Mouse (Mus musculus) liver, postnatal 0 days (tissue): ENCODE measurements around the gene Sdf2l1.

Source experiments
- CTCF ChIP-seq: sonication (generic); IDR thresholded peaks from 2 replicates; pipeline ENCODE4 v1.5.1; 2016; ENCODE audit warnings: antibody characterized with exemption, low read depth
- EP300 ChIP-seq: IDR thresholded peaks from 2 replicates; pipeline ENCODE4 v1.6.1; 2016; ENCODE audit warnings: antibody characterized with exemption, low read depth, mild to moderate bottlenecking

DNA sequence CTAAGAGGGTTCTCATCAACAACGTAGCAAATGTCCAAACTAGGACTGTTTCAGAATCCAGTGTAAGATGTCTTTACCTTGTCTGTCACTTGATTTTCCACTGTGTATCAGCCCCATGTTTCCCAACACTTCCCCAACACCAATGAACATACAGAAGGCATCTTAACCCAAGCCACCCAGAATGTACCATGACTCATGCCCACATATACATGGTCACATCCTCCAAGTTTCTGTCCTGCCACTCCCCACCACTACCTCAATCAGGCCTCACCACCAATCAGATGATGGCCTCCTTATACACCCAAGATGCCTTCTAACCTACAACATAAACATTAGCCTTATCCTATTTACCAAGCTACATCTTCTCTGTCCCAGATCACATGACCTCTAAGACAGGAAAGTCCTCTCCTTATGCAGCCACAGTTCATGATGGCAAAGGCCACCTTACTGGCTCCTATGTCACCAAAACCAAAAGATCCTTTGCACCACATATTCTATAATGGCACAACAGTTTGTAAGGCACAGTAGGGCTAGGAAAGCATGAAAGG lies 45.5 kb upstream of the Sdf2l1 start:
- no peak for TF ChIP-seq CTCF
- TF ChIP-seq EP300, result no peak
